Mouse (Mus musculus) heart, adult 2 months (tissue): Measurements from ENCODE around the gene BC005624.

Experiments used
- CTCF ChIP-seq: fragments of 200-600 bp; IDR thresholded peaks from 2 replicates; pipeline ENCODE4 v1.8.1; 2022; ENCODE audit warnings: antibody characterized with exemption, mild to moderate bottlenecking, moderate library complexity
- EP300 ChIP-seq: fragments of 200-500 bp; IDR thresholded peaks from 2 replicates; pipeline ENCODE4 v1.6.1; 2011; ENCODE audit warnings: low read depth, low read length, control low read depth; ENCODE audit not compliant: insufficient read depth
- POLR2A ChIP-seq: fragments of 200-500 bp; IDR thresholded peaks from 2 replicates; pipeline ENCODE4 v1.6.1; 2011; ENCODE audit warnings: mild to moderate bottlenecking, low read depth, low read length, control low read depth; ENCODE audit not compliant: insufficient read depth

GRCm38 (mm10) chr2:31019011-31019410 is 37.0 kb upstream of the BC005624 start:
- TF ChIP-seq CTCF (no peak), POLR2A (no peak), EP300 (no peak)
